Mouse (Mus musculus): Measurements from ENCODE around the gene Gadd45g. TPM values are rescaled to one million over a fixed set of nuclear protein-coding genes. Genes with fewer than 3 reads are reported as not detected.
"Not testable (repeated sequence)": the region's sequence is repeated elsewhere in the genome, so short reads cannot be mapped to it uniquely, and the experiment has no call there.

Gene Gadd45g
- total and polyA plus RNA-seq, 2 experiments from 2014 or later = 30.4 to 46.6 TPM

GRCm38 (mm10) chr13:51823822-51824495, 22.5 kb upstream of the Gadd45g start:
- H3K9ac ChIP-seq (replicated peaks; ENCODE audit: low read depth, low read length) = no peak overlapping the region
- ATAC-seq (ENCODE audit: insufficient read depth, low read depth) (no peak), DNase-seq (ENCODE audit: low spot score) (no peak)
- WGBS = 54% methylated on average over 8 of the region's 8 CpGs
- no peak overlapping the region for H3K4me2 ChIP-seq (ENCODE audit: low read depth, low read length)
- H3K4me3 ChIP-seq (ENCODE audit: low read depth, low read length) = no peak overlapping the region
- H3K27me3 ChIP-seq (ENCODE audit: control insufficient read depth, insufficient read depth, low read length) = no peaks in the 10 kb centered on the region
- TF ChIP-seq EP300 (IDR thresholded peaks at IDR 0.05; ENCODE audit: low read depth) (no peak), CTCF (IDR thresholded peaks at IDR 0.05; ENCODE audit: low read depth) (no peak)
- H3K36me3 ChIP-seq (replicated peaks; ENCODE audit: control insufficient read depth, insufficient read depth, low read length) = no peaks in the 10 kb centered on the region
- H3K9me3 ChIP-seq (replicated peaks; ENCODE audit: control insufficient read depth, low read length) = no peaks in the 10 kb centered on the region
- H3K4me1 ChIP-seq (ENCODE audit: control insufficient read depth, insufficient read depth) = no peaks in the 10 kb centered on the region
- no peak overlapping the region for H3K27ac ChIP-seq (ENCODE audit: low read depth)

GRCm38 (mm10) chr13:51830744-51831450, 15.6 kb upstream of the Gadd45g start:
- no peak overlapping the region for H3K4me3 ChIP-seq (ENCODE audit: low read depth, low read length)

GRCm38 (mm10) chr13:51832491-51832890, 14.0 kb upstream of the Gadd45g start:
- 90% methylated on average over 6 of the region's 6 CpGs for WGBS
- no peaks in the 10 kb centered on the region for H3K36me3 ChIP-seq (replicated peaks; ENCODE audit: control insufficient read depth, insufficient read depth, low read length)
- H3K4me3 ChIP-seq (ENCODE audit: low read depth, low read length) = no peak overlapping the region
- H3K27ac ChIP-seq (ENCODE audit: low read depth) = no peak overlapping the region
- TF ChIP-seq EP300 (IDR thresholded peaks at IDR 0.05; ENCODE audit: low read depth) (no peak), CTCF (IDR thresholded peaks at IDR 0.05; ENCODE audit: low read depth) (no peak)
- H3K4me1 ChIP-seq (ENCODE audit: control insufficient read depth, insufficient read depth) = peaks cover 13% of the 10 kb centered on the region; the same call in 1 of the 2 replicates
- H3K9me3 ChIP-seq (replicated peaks; ENCODE audit: control insufficient read depth, low read length) = no peaks in the 10 kb centered on the region
- H3K4me2 ChIP-seq (ENCODE audit: low read depth, low read length) = no peak overlapping the region
- DNase-seq (ENCODE audit: low spot score) (no peak), ATAC-seq (ENCODE audit: insufficient read depth, low read depth) (no peak)
- H3K9ac ChIP-seq (replicated peaks; ENCODE audit: low read depth, low read length) = no peak overlapping the region
- H3K27me3 ChIP-seq (ENCODE audit: control insufficient read depth, insufficient read depth, low read length) = no peaks in the 10 kb centered on the region

More at GRCm38 (mm10) chr13:51830744-51831450, 15.6 kb upstream of the Gadd45g start:
- peak; percentile 66 for DNase-seq (ENCODE audit: low spot score)
- Histone ChIP-seq H3K9ac (replicated peaks; ENCODE audit: low read depth, low read length) (no peak overlapping the region), H3K27ac (ENCODE audit: low read depth) (no peak overlapping the region), H3K9me3 (replicated peaks; ENCODE audit: control insufficient read depth, low read length) (no peaks in the 10 kb centered on the region), H3K4me2 (ENCODE audit: low read depth, low read length) (no peak overlapping the region), H3K36me3 (replicated peaks; ENCODE audit: control insufficient read depth, insufficient read depth, low read length) (no peaks in the 10 kb centered on the region), H3K4me1 (ENCODE audit: control insufficient read depth, insufficient read depth) (peaks cover 12% of the 10 kb centered on the region; the same call in 1 of the 2 replicates), H3K27me3 (ENCODE audit: control insufficient read depth, insufficient read depth, low read length) (no peaks in the 10 kb centered on the region)
- no peak for ATAC-seq (ENCODE audit: insufficient read depth, low read depth)
- TF ChIP-seq CTCF (IDR thresholded peaks at IDR 0.05; ENCODE audit: low read depth) = peak; percentile 75
- TF ChIP-seq EP300 (IDR thresholded peaks at IDR 0.05; ENCODE audit: low read depth) = no peak
- 29% methylated on average over 10 of the region's 10 CpGs for WGBS

- Histone ChIP-seq H3K4me1 (ENCODE audit: control insufficient read depth, insufficient read depth) (peaks cover 13% of the 10 kb centered on the region; the same call in 1 of the 2 replicates), H3K27ac (ENCODE audit: low read depth) (no peak overlapping the region), H3K36me3 (replicated peaks; ENCODE audit: control insufficient read depth, insufficient read depth, low read length) (no peaks in the 10 kb centered on the region), H3K9me3 (replicated peaks; ENCODE audit: control insufficient read depth, low read length) (no peaks in the 10 kb centered on the region), H3K4me2 (ENCODE audit: low read depth, low read length) (no peak overlapping the region), H3K4me3 (ENCODE audit: low read depth, low read length) (no peak overlapping the region), H3K9ac (replicated peaks; ENCODE audit: low read depth, low read length) (no peak overlapping the region), H3K27me3 (ENCODE audit: control insufficient read depth, insufficient read depth, low read length) (no peaks in the 10 kb centered on the region)
- 64% methylated on average over 2 of the region's 2 CpGs for WGBS
- no peak for TF ChIP-seq EP300 (IDR thresholded peaks at IDR 0.05; ENCODE audit: low read depth)
- no peak for TF ChIP-seq CTCF (IDR thresholded peaks at IDR 0.05; ENCODE audit: low read depth)
- no peak for DNase-seq (ENCODE audit: low spot score)
- ATAC-seq (ENCODE audit: insufficient read depth, low read depth) = no peak
Observed at GRCm38 (mm10) chr13:51833611-51834010, 12.9 kb upstream of the Gadd45g start.

- H3K36me3 ChIP-seq (replicated peaks; ENCODE audit: control insufficient read depth, insufficient read depth, low read length); H3K27ac ChIP-seq (ENCODE audit: low read depth); H3K9ac ChIP-seq (replicated peaks; ENCODE audit: low read depth, low read length); H3K27me3 ChIP-seq (ENCODE audit: control insufficient read depth, insufficient read depth, low read length); DNase-seq (ENCODE audit: low spot score); H3K4me3 ChIP-seq (ENCODE audit: low read depth, low read length); H3K9me3 ChIP-seq (replicated peaks; ENCODE audit: control insufficient read depth, low read length); ATAC-seq (ENCODE audit: insufficient read depth, low read depth); H3K4me2 ChIP-seq (ENCODE audit: low read depth, low read length): not testable (repeated sequence)
- WGBS = 66% methylated on average over 8 of the region's 8 CpGs
- H3K4me1 ChIP-seq (ENCODE audit: control insufficient read depth, insufficient read depth) = peaks cover 13% of the 10 kb centered on the region; the same call in 1 of the 2 replicates
- TF ChIP-seq CTCF (IDR thresholded peaks at IDR 0.05; ENCODE audit: low read depth) = peak; percentile 18; the same call in 1 of the 2 replicates
Observed at GRCm38 (mm10) chr13:51834024-51834423, 12.5 kb upstream of the Gadd45g start.

Data from heart, postnatal 0 days (tissue).